Mouse (Mus musculus) hindbrain, embryonic 13.5 days (tissue): Measurements from ENCODE around the gene Ticam1. TPM values are rescaled to one million over a fixed set of nuclear protein-coding genes. Genes with fewer than 3 reads are reported as not detected.

ENCODE experiments used
- ATAC-seq: fragments of 200-750 bp; cut with Nextera tagmentation; 2 replicates; pipeline ENCODE4 v1.8.0; 2017; ENCODE audit warnings: moderate TSS enrichment; ENCODE audit not compliant: low FRiP score
- H3K27ac ChIP-seq: fragments of 300-500 bp; sonication (generic); 2 replicates; pipeline ENCODE4 v1.5.1; 2015; ENCODE audit warnings: inconsistent platforms, mild to moderate bottlenecking, moderate library complexity
- H3K27me3 ChIP-seq: fragments of 300-500 bp; sonication (generic); 2 replicates; pipeline ENCODE4 v1.6.1; 2015; ENCODE audit warnings: mild to moderate bottlenecking, inconsistent platforms
- H3K36me3 ChIP-seq: fragments of 300-500 bp; sonication (generic); 2 replicates; pipeline ENCODE4 v1.6.1; 2015; ENCODE audit warnings: mild to moderate bottlenecking, inconsistent platforms
- H3K4me1 ChIP-seq: fragments of 300-500 bp; sonication (generic); replicated peaks from 2 replicates; pipeline ENCODE4 v1.6.1; 2015; ENCODE audit warnings: inconsistent platforms
- H3K4me2 ChIP-seq: fragments of 300-500 bp; sonication (generic); 2 replicates; pipeline ENCODE4 v1.6.1; 2015; ENCODE audit warnings: inconsistent platforms, mild to moderate bottlenecking, moderate library complexity
- H3K4me3 ChIP-seq: fragments of 300-500 bp; sonication (generic); 2 replicates; pipeline ENCODE4 v1.5.1; 2015; ENCODE audit warnings: mild to moderate bottlenecking, inconsistent platforms
- H3K9ac ChIP-seq: fragments of 300-500 bp; sonication (generic); 2 replicates; pipeline ENCODE4 v1.6.1; 2015; ENCODE audit warnings: mild to moderate bottlenecking, inconsistent platforms
- H3K9me3 ChIP-seq: fragments of 300-500 bp; sonication (generic); 2 replicates; pipeline ENCODE4 v1.6.1; 2016; ENCODE audit warnings: inconsistent platforms
- WGBS: fragments of 180-500 bp; shearing (Covaris S2); methylation state at CpG from one replicate; pipeline ENCODE4 v1.1.7; 2015; 5-methylcytosine and 5-hydroxymethylcytosine counted together
- polyA plus RNA-seq: library from polyadenylated mRNA; unstranded; fragments of >200 nt; fragmentation: Nextera tagmentation; extraction: Ambion mirVana; gene quantifications from 2 replicates; pipeline ENCODE4 v1.2.1, GENCODE M21; 2015

Gene Ticam1
- polyA plus RNA-seq, 1 experiment from 2014 or later = 1.4 TPM

GRCm38 (mm10) chr17:56288866-56289265 lies 12.3 kb upstream of the Ticam1 start:
- peak overlapping the region; percentile 71 for H3K27ac ChIP-seq
- H3K4me2 ChIP-seq = peak overlapping the region; percentile 46

GRCm38 (mm10) chr17:56287830-56288229 lies 11.2 kb upstream of the Ticam1 start:
- H3K27me3 ChIP-seq = no peaks in the 10 kb centered on the region
- H3K4me1 ChIP-seq = peaks cover 34% of the 10 kb centered on the region
- H3K36me3 ChIP-seq = peaks cover 3% of the 10 kb centered on the region; the same call in 1 of the 2 replicates
- no peak overlapping the region for H3K4me3 ChIP-seq
- ATAC-seq = no peak
- H3K9ac ChIP-seq = peak overlapping the region; percentile 39
- no peaks in the 10 kb centered on the region for H3K9me3 ChIP-seq
- H3K27ac ChIP-seq = no peak overlapping the region
- 65% methylated on average over 3 of the region's 3 CpGs for WGBS
- no peak overlapping the region for H3K4me2 ChIP-seq

More at GRCm38 (mm10) chr17:56288866-56289265, 12.3 kb upstream of the Ticam1 start:
- H3K4me1 ChIP-seq = peaks cover 34% of the 10 kb centered on the region
- no peaks in the 10 kb centered on the region for H3K27me3 ChIP-seq
- 59% methylated on average over 3 of the region's 3 CpGs for WGBS
- peaks cover 3% of the 10 kb centered on the region; the same call in 1 of the 2 replicates for H3K36me3 ChIP-seq
- no peaks in the 10 kb centered on the region for H3K9me3 ChIP-seq
- ATAC-seq = no peak
- peak overlapping the region; percentile 35; the same call in 1 of the 2 replicates for H3K9ac ChIP-seq
- 0 out of 2 replicates have a peak overlapping the region, but pooled peaks have one; percentile 23 for H3K4me3 ChIP-seq

DNA sequence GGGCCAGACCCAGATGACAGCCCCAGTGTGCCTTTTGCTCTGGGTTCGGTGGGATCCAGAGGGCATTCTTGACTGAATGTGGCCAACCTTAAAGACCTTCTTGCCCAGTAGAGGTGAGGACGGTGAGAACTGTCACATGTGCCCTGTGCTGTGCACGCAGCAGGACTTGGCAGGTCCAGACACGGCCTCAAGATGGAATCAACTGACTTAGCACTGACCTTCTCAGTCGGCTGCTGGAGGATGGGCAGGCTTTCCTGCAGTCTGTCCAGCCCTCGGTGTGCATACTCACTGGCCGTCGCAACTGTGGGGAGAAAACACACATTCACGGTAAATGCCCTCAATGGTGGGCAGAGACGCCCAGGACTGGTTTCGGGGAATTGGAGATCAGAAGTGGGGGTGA lies 9.4 kb upstream of the Ticam1 start:
- Histone ChIP-seq H3K27me3 (no peaks in the 10 kb centered on the region), H3K4me3 (no peak overlapping the region), H3K4me2 (no peak overlapping the region), H3K9ac (no peak overlapping the region), H3K36me3 (peaks cover 8% of the 10 kb centered on the region), H3K4me1 (peaks cover 27% of the 10 kb centered on the region), H3K27ac (no peak overlapping the region), H3K9me3 (no peaks in the 10 kb centered on the region)
- no peak for ATAC-seq
- 95% methylated on average over 11 of the region's 11 CpGs for WGBS

DNA sequence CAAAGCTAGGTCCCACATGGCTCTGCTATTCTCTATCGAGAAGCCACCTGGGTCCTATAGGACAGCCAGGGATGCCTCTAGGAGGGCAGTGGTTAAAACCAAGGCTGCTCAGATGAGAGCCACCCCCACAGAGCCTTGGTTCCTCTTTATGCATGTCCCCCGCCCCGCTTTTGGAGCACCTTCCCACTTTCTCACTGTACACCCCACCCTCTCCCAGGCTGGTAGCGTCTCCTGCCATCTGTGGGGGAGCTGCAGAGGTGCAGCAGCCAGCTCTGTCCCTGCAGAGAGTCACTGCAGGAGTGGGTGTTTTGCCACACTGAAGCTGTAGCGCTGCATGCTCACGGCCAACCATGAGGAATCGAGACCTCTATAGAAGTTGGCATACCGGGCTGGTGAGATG lies 6.7 kb upstream of the Ticam1 start:
- H3K27ac ChIP-seq = no peak overlapping the region
- H3K4me1 ChIP-seq = peaks cover 7% of the 10 kb centered on the region; the same call in 1 of the 2 replicates
- no peak for ATAC-seq
- peaks cover 11% of the 10 kb centered on the region for H3K36me3 ChIP-seq
- H3K4me3 ChIP-seq = no peak overlapping the region
- WGBS = 87% methylated on average over 8 of the region's 8 CpGs
- no peak overlapping the region for H3K9ac ChIP-seq
- no peaks in the 10 kb centered on the region for H3K9me3 ChIP-seq
- no peaks in the 10 kb centered on the region for H3K27me3 ChIP-seq
- H3K4me2 ChIP-seq = no peak overlapping the region

DNA sequence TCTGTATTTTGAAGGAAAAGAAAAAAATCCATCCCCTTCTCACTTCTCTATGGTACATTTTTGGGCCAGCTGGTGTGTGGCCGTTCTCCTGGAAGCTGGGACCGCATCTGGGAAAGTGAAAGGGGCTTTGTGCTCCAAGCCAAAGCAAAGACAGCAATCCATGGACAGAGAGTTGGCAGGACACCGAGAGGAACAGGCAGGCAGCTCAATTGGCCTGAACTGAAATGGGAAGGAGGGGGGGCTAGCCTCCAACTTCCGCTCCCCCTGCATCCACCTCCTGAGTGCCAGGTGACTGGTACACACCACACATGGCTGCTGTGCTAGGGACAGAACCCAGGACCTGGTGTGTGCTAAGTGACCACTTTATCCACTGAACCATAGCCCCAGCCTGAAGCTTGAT lies 6.2 kb upstream of the Ticam1 start:
- peaks cover 3% of the 10 kb centered on the region; the same call in 1 of the 2 replicates for H3K4me1 ChIP-seq

DNA sequence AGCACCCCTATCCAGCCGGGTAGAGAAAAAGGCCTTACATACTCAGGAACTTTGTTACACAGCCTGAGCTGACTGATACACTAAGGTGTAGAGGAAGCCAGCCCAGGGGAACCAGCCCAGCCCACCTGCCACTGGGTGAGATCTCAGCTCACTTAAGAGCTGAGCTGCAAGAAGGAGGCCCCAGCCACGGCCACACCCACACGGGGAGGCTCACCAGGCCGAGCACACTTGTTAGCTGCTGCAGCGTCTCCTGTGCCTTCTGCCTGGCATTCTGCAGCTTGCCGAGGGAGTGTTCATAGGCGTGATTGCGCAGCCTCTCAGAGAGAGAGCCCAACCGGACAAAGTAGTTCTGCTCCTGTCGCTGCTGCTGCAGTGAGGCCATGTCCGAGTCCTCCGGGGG lies 4.6 kb upstream of the Ticam1 start:
- peaks cover 13% of the 10 kb centered on the region for H3K4me1 ChIP-seq
- H3K4me2 ChIP-seq = no peak overlapping the region
- no peak overlapping the region for H3K27ac ChIP-seq
- H3K9me3 ChIP-seq = no peaks in the 10 kb centered on the region
- no peaks in the 10 kb centered on the region for H3K27me3 ChIP-seq
- no peak overlapping the region for H3K9ac ChIP-seq
- ATAC-seq = no peak
- H3K36me3 ChIP-seq = peaks cover 11% of the 10 kb centered on the region
- no peak overlapping the region for H3K4me3 ChIP-seq
- 90% methylated on average over 12 of the region's 12 CpGs for WGBS

More for the DNA sequence above, 6.2 kb upstream of the Ticam1 start:
- no peaks in the 10 kb centered on the region for H3K27me3 ChIP-seq
- no peak overlapping the region for H3K4me3 ChIP-seq
- ATAC-seq = no peak
- H3K9ac ChIP-seq = 0 out of 2 replicates have a peak overlapping the region, but pooled peaks have one; percentile 43
- no peak overlapping the region for H3K4me2 ChIP-seq
- H3K27ac ChIP-seq = no peak overlapping the region
- peaks cover 11% of the 10 kb centered on the region for H3K36me3 ChIP-seq
- WGBS = 82% methylated on average over 4 of the region's 4 CpGs
- no peaks in the 10 kb centered on the region for H3K9me3 ChIP-seq

GRCm38 (mm10) chr17:56279481-56280155 lies 3.0 kb upstream of the Ticam1 start:
- no peaks in the 10 kb centered on the region for H3K27me3 ChIP-seq
- H3K4me2 ChIP-seq = no peak overlapping the region
- H3K27ac ChIP-seq = no peak overlapping the region
- no peaks in the 10 kb centered on the region for H3K9me3 ChIP-seq
- no peak overlapping the region for H3K9ac ChIP-seq
- no peak overlapping the region for H3K4me3 ChIP-seq
- no peak for ATAC-seq
- H3K4me1 ChIP-seq = peaks cover 16% of the 10 kb centered on the region
- peaks cover 8% of the 10 kb centered on the region for H3K36me3 ChIP-seq
- WGBS = 95% methylated on average over 12 of the region's 12 CpGs

- peaks cover 16% of the 10 kb centered on the region for H3K4me1 ChIP-seq
- H3K27ac ChIP-seq = no peak overlapping the region
- H3K9me3 ChIP-seq = no peaks in the 10 kb centered on the region
- ATAC-seq = no peak
- WGBS = 94% methylated on average over 5 of the region's 5 CpGs
- H3K36me3 ChIP-seq = peaks cover 8% of the 10 kb centered on the region
- no peak overlapping the region for H3K9ac ChIP-seq
- H3K4me2 ChIP-seq = no peak overlapping the region
- no peak overlapping the region for H3K4me3 ChIP-seq
- H3K27me3 ChIP-seq = no peaks in the 10 kb centered on the region
These were observed 1.8 kb upstream of the Ticam1 start for GRCm38 (mm10) chr17:56278340-56278739.

GRCm38 (mm10) chr17:56277567-56277893 lies 944 bp upstream of the Ticam1 start:
- H3K9ac ChIP-seq = no peak overlapping the region; the same call in 1 of the 2 replicates
- H3K27ac ChIP-seq = no peak overlapping the region; the same call in 1 of the 2 replicates
- H3K4me1 ChIP-seq = peaks cover 16% of the 10 kb centered on the region
- peaks cover 8% of the 10 kb centered on the region for H3K36me3 ChIP-seq
- 57% methylated on average over 2 of the region's 2 CpGs for WGBS
- H3K27me3 ChIP-seq = no peaks in the 10 kb centered on the region
- peak overlapping the region; percentile 67; the same call in 1 of the 2 replicates for H3K4me2 ChIP-seq
- no peaks in the 10 kb centered on the region for H3K9me3 ChIP-seq
- H3K4me3 ChIP-seq = no peak overlapping the region
- ATAC-seq = 0 out of 2 replicates have a peak, but pooled peaks have one; percentile 17

GRCm38 (mm10) chr17:56275842-56276480 lies 625 bp downstream of the Ticam1 start:
- Histone ChIP-seq H3K9ac (peak overlapping the region; percentile 70), H3K9me3 (no peaks in the 10 kb centered on the region), H3K36me3 (peaks cover 9% of the 10 kb centered on the region), H3K27me3 (no peaks in the 10 kb centered on the region), H3K4me3 (peak overlapping the region; percentile 44), H3K4me2 (peak overlapping the region; percentile 67), H3K4me1 (peaks cover 16% of the 10 kb centered on the region), H3K27ac (0 out of 2 replicates have a peak overlapping the region, but pooled peaks have one; percentile 40)
- WGBS = 34% methylated on average over 5 of the region's 5 CpGs
- no peak for ATAC-seq

- peaks cover 8% of the 10 kb centered on the region for H3K36me3 ChIP-seq
- WGBS = 87% methylated on average over 5 of the region's 5 CpGs
- ATAC-seq = no peak
- no peak overlapping the region for H3K4me3 ChIP-seq
- H3K27ac ChIP-seq = no peak overlapping the region
- H3K9ac ChIP-seq = no peak overlapping the region
- H3K4me2 ChIP-seq = no peak overlapping the region
- peaks cover 22% of the 10 kb centered on the region for H3K4me1 ChIP-seq
- H3K9me3 ChIP-seq = no peaks in the 10 kb centered on the region
- H3K27me3 ChIP-seq = no peaks in the 10 kb centered on the region
These were observed 2.6 kb downstream of the Ticam1 start for GRCm38 (mm10) chr17:56273986-56274385.

GRCm38 (mm10) chr17:56273482-56273881 lies 3.1 kb downstream of the Ticam1 start:
- peaks cover 8% of the 10 kb centered on the region for H3K36me3 ChIP-seq
- no peaks in the 10 kb centered on the region for H3K9me3 ChIP-seq
- H3K4me1 ChIP-seq = peaks cover 22% of the 10 kb centered on the region
- H3K4me3 ChIP-seq = no peak overlapping the region
- WGBS = 88% methylated on average over 7 of the region's 7 CpGs
- 0 out of 2 replicates have a peak overlapping the region, but pooled peaks have one; percentile 13 for H3K9ac ChIP-seq
- ATAC-seq = no peak
- H3K4me2 ChIP-seq = no peak overlapping the region
- H3K27me3 ChIP-seq = no peaks in the 10 kb centered on the region
- H3K27ac ChIP-seq = no peak overlapping the region
